Mouse (Mus musculus): ENCODE measurements around the gene Cyb5r3.

- no peak for TF ChIP-seq MAZ (IDR thresholded peaks at IDR 0.05; ENCODE audit: low read depth, low read length)
- TF ChIP-seq POLR2A (IDR thresholded peaks at IDR 0.05; ENCODE audit: control insufficient read depth in 1 of 2, insufficient read depth in 1 of 2, low read depth in 1 of 2, low read length in 2 of 2, poor library complexity in 1 of 2), result no peak
- no peak for TF ChIP-seq CTCF (IDR thresholded peaks at IDR 0.05 in 2 of 3, conservative IDR thresholded peaks at IDR 0.05 in 1 of 3; ENCODE audit: control insufficient read depth in 1 of 3, insufficient read depth in 1 of 3, low read depth in 2 of 3, low read length in 3 of 3, poor library complexity in 1 of 3, severe bottlenecking in 1 of 3)
- no peak for TF ChIP-seq JUND (IDR thresholded peaks at IDR 0.05; ENCODE audit: low read depth, low read length)
- TF ChIP-seq POLR2AphosphoS2 (IDR thresholded peaks at IDR 0.05; ENCODE audit: low read length), result no peak
Measured at GRCm38 (mm10) chr15:83168875-83169771, 3.3 kb downstream of the Cyb5r3 start.
